Mouse (Mus musculus) embryonic facial prominence, embryonic 14.5 days (tissue): Measurements from ENCODE around the gene Zfp362. TPM values are rescaled to one million over a fixed set of nuclear protein-coding genes. Genes with fewer than 3 reads are reported as not detected.

Experiments used
- ATAC-seq: fragments of 200-750 bp; cut with Nextera tagmentation; 2 replicates; pipeline ENCODE4 v1.8.0; 2017; ENCODE audit warnings: low read depth, moderate number of reproducible peaks, moderate TSS enrichment
- DNase-seq: peaks from one replicate; pipeline ENCODE4 v3.0.0-alpha.2; 2015; ENCODE audit warnings: low spot score
- H3K27ac ChIP-seq: fragments of 300-500 bp; sonication (generic); replicated peaks from 2 replicates; pipeline ENCODE4 v1.5.1; 2014; ENCODE audit warnings: low read depth, mild to moderate bottlenecking, low read length, moderate library complexity
- H3K27me3 ChIP-seq: fragments of 300-500 bp; sonication (generic); replicated peaks from 2 replicates; pipeline ENCODE4 v1.6.1; 2014; ENCODE audit warnings: low read length; ENCODE audit not compliant: control insufficient read depth, insufficient read depth
- H3K36me3 ChIP-seq: fragments of 300-500 bp; sonication (generic); 2 replicates; pipeline ENCODE4 v1.6.1; 2014; ENCODE audit warnings: low read length, mixed read lengths; ENCODE audit not compliant: control insufficient read depth, insufficient read depth
- H3K4me1 ChIP-seq: fragments of 300-500 bp; sonication (generic); 2 replicates; pipeline ENCODE4 v1.6.1; 2014; ENCODE audit warnings: antibody characterized with exemption, low read length; ENCODE audit not compliant: control insufficient read depth, insufficient read depth
- H3K4me2 ChIP-seq: fragments of 300-500 bp; sonication (generic); 2 replicates; pipeline ENCODE4 v1.6.1; 2014; ENCODE audit warnings: low read depth, mild to moderate bottlenecking, low read length, moderate library complexity, mixed read lengths
- H3K4me3 ChIP-seq: fragments of 300-500 bp; sonication (generic); 2 replicates; pipeline ENCODE4 v1.5.1; 2014; ENCODE audit warnings: low read depth, mild to moderate bottlenecking, low read length
- H3K9ac ChIP-seq: fragments of 300-500 bp; sonication (generic); 2 replicates; pipeline ENCODE4 v1.6.1; 2014; ENCODE audit warnings: low read depth, mild to moderate bottlenecking, low read length, moderate library complexity, mixed read lengths
- H3K9me3 ChIP-seq: fragments of 300-500 bp; sonication (generic); 2 replicates; pipeline ENCODE4 v1.6.1; 2016; ENCODE audit warnings: low read length; ENCODE audit not compliant: control insufficient read depth
- WGBS: fragments of 180-500 bp; shearing (Covaris S2); extraction: QIAGEN DNeasy Blood & Tissue Kit; methylation state at CpG from one replicate; pipeline ENCODE4 v1.1.7; 2014; 5-methylcytosine and 5-hydroxymethylcytosine counted together
- polyA plus RNA-seq: library from polyadenylated mRNA; unstranded; fragments of >200 nt; fragmentation: Nextera tagmentation; extraction: Ambion mirVana; gene quantifications from 2 replicates; pipeline ENCODE4 v1.2.1, GENCODE M21; 2014

Gene Zfp362
- polyA plus RNA-seq, 1 experiment from 2014 or later, result 28.6 TPM

GRCm38 (mm10) chr4:128727019-128727720, 78.7 kb downstream of the Zfp362 start:
- Histone ChIP-seq H3K4me3 (peak overlapping the region; percentile 68), H3K27ac (peak overlapping the region; percentile 95), H3K36me3 (peaks cover 5% of the 10 kb centered on the region; the same call in 1 of the 2 replicates), H3K27me3 (no peaks in the 10 kb centered on the region), H3K4me1 (peaks cover 25% of the 10 kb centered on the region), H3K4me2 (peak overlapping the region; percentile 84), H3K9ac (peak overlapping the region; percentile 89), H3K9me3 (no peaks in the 10 kb centered on the region)
- DNase-seq (peak; percentile 92), ATAC-seq (peak; percentile 94)
- 4% methylated on average over 24 of the region's 68 CpGs for WGBS

GRCm38 (mm10) chr4:128724059-128724458, 81.8 kb downstream of the Zfp362 start:
- Histone ChIP-seq H3K36me3 (no peaks in the 10 kb centered on the region), H3K4me1 (peaks cover 10% of the 10 kb centered on the region), H3K4me2 (no peak overlapping the region), H3K27ac (no peak overlapping the region), H3K4me3 (no peak overlapping the region), H3K9ac (no peak overlapping the region), H3K9me3 (no peaks in the 10 kb centered on the region), H3K27me3 (no peaks in the 10 kb centered on the region)
- WGBS, result 60% methylated on average over 7 of the region's 7 CpGs
- DNase-seq (no peak), ATAC-seq (no peak)

- ATAC-seq (no peak), DNase-seq (no peak)
- Histone ChIP-seq H3K4me3 (no peak overlapping the region), H3K36me3 (no peaks in the 10 kb centered on the region), H3K4me2 (no peak overlapping the region), H3K4me1 (peaks cover 10% of the 10 kb centered on the region), H3K9me3 (no peaks in the 10 kb centered on the region), H3K27me3 (no peaks in the 10 kb centered on the region), H3K27ac (no peak overlapping the region), H3K9ac (no peak overlapping the region)
- 87% methylated on average over 13 of the region's 13 CpGs for WGBS
These were observed 82.4 kb downstream of the Zfp362 start for GRCm38 (mm10) chr4:128723431-128723830.

Other genes with a start within 250 kb of the Zfp362 start
- 2.0 and 2.7 TPM in 2 replicates for gene Zscan20, start 195.9 kb downstream of the Zfp362 start, polyA plus RNA-seq
- 0.06 and 0.10 TPM in 2 replicates for gene Tlr12, start 187.4 kb downstream of the Zfp362 start, polyA plus RNA-seq
- gene Phc2, start 151.3 kb downstream of the Zfp362 start, polyA plus RNA-seq, result 51.0 and 55.1 TPM in 2 replicates
- 0.13 TPM in 2 replicates for gene A3galt2, start 50.7 kb downstream of the Zfp362 start, polyA plus RNA-seq
- 8.8 and 9.2 TPM in 2 replicates for gene Trim62, start 77.5 kb upstream of the Zfp362 start, polyA plus RNA-seq
- gene Azin2, start 156.4 kb upstream of the Zfp362 start, polyA plus RNA-seq, result 20.0 and 27.1 TPM in 2 replicates
- gene Ak2, start 185.9 kb upstream of the Zfp362 start, polyA plus RNA-seq, result 135 and 142 TPM in 2 replicates